Mouse (Mus musculus): ENCODE measurements around the gene Ostf1. TPM values are rescaled to one million over a fixed set of nuclear protein-coding genes. Genes with fewer than 3 reads are reported as not detected.

Ostf1 gene
- polyA plus RNA-seq, 1 experiment: 64.4 TPM

- Histone ChIP-seq H3K4me3 (ENCODE audit: insufficient read depth, poor library complexity, severe bottlenecking) (no peak overlapping the region), H3K79me2 (ENCODE audit: control insufficient read depth, insufficient read depth) (no peaks in the 10 kb centered on the region), H3K36me3 (ENCODE audit: control insufficient read depth, insufficient read depth) (no peaks in the 10 kb centered on the region), H3K27me3 (ENCODE audit: control insufficient read depth, insufficient read depth, insufficient read length) (no peaks in the 10 kb centered on the region), H3ac (ENCODE audit: control insufficient read depth, insufficient read length, low read depth) (no peak overlapping the region), H3K79me3 (ENCODE audit: low read depth) (no peaks in the 10 kb centered on the region)
- TF ChIP-seq CTCF (IDR thresholded peaks at IDR 0.05; ENCODE audit: control insufficient read depth, insufficient read depth, insufficient read length) (no peak), FOSL1 (IDR thresholded peaks at IDR 0.05; ENCODE audit: insufficient read depth, low read length, poor library complexity, severe bottlenecking) (no peak), CEBPB (IDR thresholded peaks at IDR 0.05; ENCODE audit: low read depth) (no peak), MYOG (IDR thresholded peaks at IDR 0.05; ENCODE audit: control insufficient read depth, extremely low read depth, insufficient read length) (no peak)
Measured at GRCm38 (mm10) chr19:18569496-18569895, 62.1 kb downstream of the Ostf1 start.

- TF ChIP-seq USF1 (IDR thresholded peaks at IDR 0.05; ENCODE audit: low read depth): no peak
- no peak for TF ChIP-seq FOSL1 (IDR thresholded peaks at IDR 0.05; ENCODE audit: insufficient read depth, low read length, poor library complexity, severe bottlenecking)
- no peak for TF ChIP-seq MAX (IDR thresholded peaks at IDR 0.05)
- TF ChIP-seq MYOD1 (IDR thresholded peaks at IDR 0.05; ENCODE audit: control insufficient read depth, insufficient read length, low read depth): no peak
- no peak for TF ChIP-seq MYOG (IDR thresholded peaks at IDR 0.05; ENCODE audit: control insufficient read depth, extremely low read depth, insufficient read length)
- no peak for TF ChIP-seq CTCF (IDR thresholded peaks at IDR 0.05; ENCODE audit: control insufficient read depth, insufficient read depth, insufficient read length)
- TF ChIP-seq CEBPB (IDR thresholded peaks at IDR 0.05; ENCODE audit: low read depth): no peak
- Histone ChIP-seq H3K4me3 (ENCODE audit: insufficient read depth, poor library complexity, severe bottlenecking) (no peak overlapping the region), H3K79me2 (ENCODE audit: control insufficient read depth, insufficient read depth) (no peaks in the 10 kb centered on the region), H3ac (ENCODE audit: control insufficient read depth, insufficient read length, low read depth) (no peak overlapping the region), H3K27me3 (ENCODE audit: control insufficient read depth, insufficient read depth, insufficient read length) (no peaks in the 10 kb centered on the region), H3K79me3 (ENCODE audit: low read depth) (no peaks in the 10 kb centered on the region), H3K36me3 (ENCODE audit: control insufficient read depth, insufficient read depth) (no peaks in the 10 kb centered on the region)
Measured at GRCm38 (mm10) chr19:18568828-18569430, 62.7 kb downstream of the Ostf1 start.

- TF ChIP-seq USF1 (IDR thresholded peaks at IDR 0.05; ENCODE audit: low read depth): no peak
- no peak for TF ChIP-seq CEBPB (IDR thresholded peaks at IDR 0.05; ENCODE audit: low read depth)
- TF ChIP-seq MAX (IDR thresholded peaks at IDR 0.05): no peak
- no peak for TF ChIP-seq FOSL1 (IDR thresholded peaks at IDR 0.05; ENCODE audit: insufficient read depth, low read length, poor library complexity, severe bottlenecking)
- TF ChIP-seq MYOG (IDR thresholded peaks at IDR 0.05; ENCODE audit: control insufficient read depth, extremely low read depth, insufficient read length): no peak
- no peak for TF ChIP-seq MYOD1 (IDR thresholded peaks at IDR 0.05; ENCODE audit: control insufficient read depth, insufficient read length, low read depth)
- no peak for TF ChIP-seq CTCF (IDR thresholded peaks at IDR 0.05; ENCODE audit: control insufficient read depth, insufficient read depth, insufficient read length)
- H3K36me3 ChIP-seq (ENCODE audit: control insufficient read depth, insufficient read depth): no peaks in the 10 kb centered on the region
- no peaks in the 10 kb centered on the region for H3K79me2 ChIP-seq (ENCODE audit: control insufficient read depth, insufficient read depth)
- H3K79me3 ChIP-seq (ENCODE audit: low read depth): no peaks in the 10 kb centered on the region
- H3K27me3 ChIP-seq (ENCODE audit: control insufficient read depth, insufficient read depth, insufficient read length): no peaks in the 10 kb centered on the region
- H3K4me3 ChIP-seq (ENCODE audit: insufficient read depth, poor library complexity, severe bottlenecking): no peak overlapping the region
- H3ac ChIP-seq (ENCODE audit: control insufficient read depth, insufficient read length, low read depth): no peak overlapping the region
Measured at GRCm38 (mm10) chr19:18567936-18568827, 63.4 kb downstream of the Ostf1 start.

GRCm38 (mm10) chr19:18567501-18567900, 64.1 kb downstream of the Ostf1 start:
- no peak overlapping the region for H3K4me3 ChIP-seq (ENCODE audit: insufficient read depth, poor library complexity, severe bottlenecking)
- H3K36me3 ChIP-seq (ENCODE audit: control insufficient read depth, insufficient read depth): no peaks in the 10 kb centered on the region
- H3ac ChIP-seq (ENCODE audit: control insufficient read depth, insufficient read length, low read depth): no peak overlapping the region
- no peaks in the 10 kb centered on the region for H3K27me3 ChIP-seq (ENCODE audit: control insufficient read depth, insufficient read depth, insufficient read length)
- H3K79me3 ChIP-seq (ENCODE audit: low read depth): no peaks in the 10 kb centered on the region
- TF ChIP-seq MYOD1 (IDR thresholded peaks at IDR 0.05; ENCODE audit: control insufficient read depth, insufficient read length, low read depth) (no peak), CTCF (IDR thresholded peaks at IDR 0.05; ENCODE audit: control insufficient read depth, insufficient read depth, insufficient read length) (no peak), MAX (IDR thresholded peaks at IDR 0.05) (no peak), CEBPB (IDR thresholded peaks at IDR 0.05; ENCODE audit: low read depth) (no peak), FOSL1 (IDR thresholded peaks at IDR 0.05; ENCODE audit: insufficient read depth, low read length, poor library complexity, severe bottlenecking) (no peak), MYOG (IDR thresholded peaks at IDR 0.05; ENCODE audit: control insufficient read depth, extremely low read depth, insufficient read length) (no peak), USF1 (IDR thresholded peaks at IDR 0.05; ENCODE audit: low read depth) (no peak)
- H3K79me2 ChIP-seq (ENCODE audit: control insufficient read depth, insufficient read depth): no peaks in the 10 kb centered on the region

GRCm38 (mm10) chr19:18557708-18558107, 73.9 kb downstream of the Ostf1 start:
- H3ac ChIP-seq (ENCODE audit: control insufficient read depth, insufficient read length, low read depth): no peak overlapping the region
- H3K79me2 ChIP-seq (ENCODE audit: control insufficient read depth, insufficient read depth): no peaks in the 10 kb centered on the region
- H3K4me3 ChIP-seq (ENCODE audit: insufficient read depth, poor library complexity, severe bottlenecking): no peak overlapping the region
- no peaks in the 10 kb centered on the region for H3K79me3 ChIP-seq (ENCODE audit: low read depth)
- no peaks in the 10 kb centered on the region for H3K27me3 ChIP-seq (ENCODE audit: control insufficient read depth, insufficient read depth, insufficient read length)
- no peaks in the 10 kb centered on the region for H3K36me3 ChIP-seq (ENCODE audit: control insufficient read depth, insufficient read depth)
- TF ChIP-seq MYOD1 (IDR thresholded peaks at IDR 0.05; ENCODE audit: control insufficient read depth, insufficient read length, low read depth): no peak
- no peak for TF ChIP-seq CTCF (IDR thresholded peaks at IDR 0.05; ENCODE audit: control insufficient read depth, insufficient read depth, insufficient read length)
- no peak for TF ChIP-seq FOSL1 (IDR thresholded peaks at IDR 0.05; ENCODE audit: insufficient read depth, low read length, poor library complexity, severe bottlenecking)
- no peak for TF ChIP-seq CEBPB (IDR thresholded peaks at IDR 0.05; ENCODE audit: low read depth)
- no peak for TF ChIP-seq USF1 (IDR thresholded peaks at IDR 0.05; ENCODE audit: low read depth)
- TF ChIP-seq MAX (IDR thresholded peaks at IDR 0.05): no peak
- TF ChIP-seq MYOG (IDR thresholded peaks at IDR 0.05; ENCODE audit: control insufficient read depth, extremely low read depth, insufficient read length): no peak
